Mouse (Mus musculus) left cerebral cortex, postnatal 25 days (tissue): Measurements from ENCODE around the gene Shld2. TPM values are rescaled to one million over a fixed set of nuclear protein-coding genes. Genes with fewer than 3 reads are reported as not detected.

Experiments
- DNase-seq, 2 experiments: peaks; one replicate each; pipeline ENCODE4 v3.0.0; 2022; ENCODE audit warnings: low spot score in 2 of 2, mixed read lengths in 1 of 2
- intact Hi-C: fragments of 180-260 bp; cut with DNase I; formaldehyde crosslinking; loops from one replicate; pipeline ENCODE4 v1.15.1; 2025
- total RNA-seq, 2 experiments: library from RNA; stranded (reverse); gene quantifications; 2 replicates each; pipeline ENCODE4 v1.2.3; 2021

The Shld2 gene
- total RNA-seq, 2 experiments from 2014 or later = 11.9 to 12.5 TPM

GRCm38 (mm10) chr14:34190361-34190760 lies 119.9 kb downstream of the Shld2 start:
- DNase-seq = no peak
- intact Hi-C loops = no loop called here

- intact Hi-C loops = loop anchor here (2.0 kb wide), 1 partner anchor 46 kb away; no protein-coding TSS in a partner anchor
- peak in 1 of 2 experiments; percentile 13 for DNase-seq
Measured at GRCm38 (mm10) chr14:34188629-34189028, 121.7 kb downstream of the Shld2 start.

Other genes with a start within 250 kb of the Shld2 start
- gene Anxa8, start 224.5 kb downstream of the Shld2 start, total RNA-seq = 1 to 10 TPM in 1 of 2 experiments, under 1 TPM in 1; 0.87 to 1.1 TPM
- not detected for gene A630023A22Rik, start 207.7 kb downstream of the Shld2 start, total RNA-seq
- not detected for gene Npy4r, start 158.0 kb downstream of the Shld2 start, total RNA-seq
- gene Gprin2, start 108.8 kb downstream of the Shld2 start, total RNA-seq = 1 to 10 TPM; 2.3 to 3.3 TPM
- under 1 TPM; 0.71 to 0.96 TPM for gene Syt15, start 90.9 kb downstream of the Shld2 start, total RNA-seq
- 100 to 1,000 TPM; 267 to 275 TPM for gene Glud1, start 234 bp upstream of the Shld2 start, total RNA-seq
- not detected for gene Fam25c, start 44.9 kb upstream of the Shld2 start, total RNA-seq
- 1 to 10 TPM; 2.4 to 4.4 TPM for gene Sncg, start 64.3 kb upstream of the Shld2 start, total RNA-seq
- gene Mmrn2, start 65.0 kb upstream of the Shld2 start, total RNA-seq = 1 to 10 TPM; 3.6 to 4.2 TPM
- 10 to 100 TPM; 33.5 to 35.0 TPM for gene Bmpr1a, start 192.8 kb upstream of the Shld2 start, total RNA-seq
- not detected for gene 9230112D13Rik, start 212.3 kb upstream of the Shld2 start, total RNA-seq